Mouse (Mus musculus) adrenal gland, adult 2 months (tissue): ENCODE measurements around the gene Arap1. TPM values are rescaled to one million over a fixed set of nuclear protein-coding genes. Genes with fewer than 3 reads are reported as not detected.

Source experiments
- DNase-seq: peaks from one replicate; pipeline ENCODE4 v3.0.0; 2021
- long read RNA-seq: library from polyadenylated mRNA; stranded (forward); transcript quantifications from one replicate; pipeline ENCODE4 v2.0.0, GENCODE M21; 2021
- polyA plus RNA-seq: library from polyadenylated mRNA; depleted of rRNA; stranded (reverse); fragments of >200 nt; gene quantifications from 2 replicates; pipeline ENCODE4 v1.2.3, GENCODE M21; 2012; rRNA removed
- total RNA-seq, 2 experiments: library from RNA; stranded (reverse); gene quantifications; 2 replicates each; pipeline ENCODE4 v1.2.3; 2021

Arap1 gene
- total RNA-seq (10 to 100 TPM; 31.2 to 49.8 TPM), polyA plus RNA-seq (58.4 and 60.7 TPM in 2 replicates)
- long read RNA-seq, full-length matches to known transcripts = 12 of 29 reads
- long read RNA-seq, partial matches to known transcripts = 12 of 29 reads
- long read RNA-seq, other reads (novel, unspliced or antisense) = 5 of 29 reads

DNA sequence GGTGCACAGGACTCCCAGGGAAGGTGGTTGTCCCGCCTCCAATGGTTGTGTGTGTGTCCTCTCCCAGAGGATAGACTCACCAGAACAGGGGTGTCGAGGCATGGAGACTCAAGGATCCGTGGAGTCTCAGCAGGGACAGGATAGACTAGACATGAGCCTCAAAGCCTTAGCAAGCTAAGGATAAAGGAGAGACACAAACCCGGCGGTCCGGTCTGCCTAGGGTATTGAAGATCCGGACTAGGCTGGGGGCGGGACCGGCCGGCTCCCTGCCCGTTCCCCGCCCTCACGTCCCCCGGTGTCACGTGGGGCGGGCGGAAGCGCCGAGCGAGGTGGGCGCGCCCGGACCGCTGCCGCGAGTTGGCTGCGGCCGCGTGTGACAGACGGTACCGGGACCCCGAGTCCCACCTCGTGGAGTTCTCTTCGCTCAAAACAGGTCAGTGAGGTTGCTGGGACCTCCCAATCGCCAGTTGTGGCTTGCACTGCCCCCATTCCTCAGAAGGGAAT is at the start of gene Arap1:
TSS of gene Arap1 (plus strand) at position 301 of the 504 bp plus-strand sequence.
- peak; percentile 76 for DNase-seq

DNA sequence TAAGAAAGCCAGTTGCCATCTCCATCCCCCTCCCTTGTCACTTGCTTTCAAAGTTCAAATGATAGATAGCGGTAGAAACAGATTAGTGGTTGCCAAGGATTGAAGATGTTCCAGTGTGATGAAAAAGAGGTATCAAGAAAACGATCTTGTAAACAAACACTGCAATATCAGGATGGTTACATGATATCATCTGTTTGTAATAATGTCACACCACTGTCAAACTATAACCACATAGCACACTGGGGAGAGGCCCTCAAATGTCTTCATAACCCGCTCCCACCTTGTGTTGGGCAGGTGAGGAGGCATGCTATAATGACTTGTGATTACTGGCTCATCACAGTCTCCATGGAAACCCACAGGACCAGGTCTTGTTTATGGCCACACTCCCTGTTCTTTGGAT is 49.5 kb upstream of the Arap1 start:
- DNase-seq = no peak

DNA sequence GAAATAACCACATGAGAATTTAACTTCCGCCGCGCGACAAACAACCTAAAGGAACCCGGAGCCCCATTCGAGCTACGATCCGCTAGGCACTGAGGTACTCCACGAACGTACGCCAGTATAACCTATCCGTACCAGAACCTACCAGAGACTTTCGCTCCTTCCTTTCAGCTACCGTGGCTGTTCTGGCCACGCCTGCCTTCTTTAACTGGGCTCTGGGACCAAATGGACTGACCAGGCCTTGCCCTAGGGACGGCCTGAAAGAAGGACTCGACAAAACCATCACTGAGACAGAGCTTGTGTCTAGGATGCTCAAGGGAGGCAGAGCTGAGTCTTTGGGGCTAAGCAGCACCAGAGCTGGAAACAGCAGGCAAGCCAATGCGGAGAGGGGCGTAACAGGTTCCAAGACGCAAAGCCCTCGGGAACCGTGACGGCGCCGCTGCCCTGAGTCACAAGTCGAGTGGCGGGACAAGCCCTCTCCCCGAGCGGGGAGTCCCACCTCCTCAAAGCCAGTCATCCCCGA is 46.4 kb upstream of the Arap1 start:
- DNase-seq = no peak

DNA sequence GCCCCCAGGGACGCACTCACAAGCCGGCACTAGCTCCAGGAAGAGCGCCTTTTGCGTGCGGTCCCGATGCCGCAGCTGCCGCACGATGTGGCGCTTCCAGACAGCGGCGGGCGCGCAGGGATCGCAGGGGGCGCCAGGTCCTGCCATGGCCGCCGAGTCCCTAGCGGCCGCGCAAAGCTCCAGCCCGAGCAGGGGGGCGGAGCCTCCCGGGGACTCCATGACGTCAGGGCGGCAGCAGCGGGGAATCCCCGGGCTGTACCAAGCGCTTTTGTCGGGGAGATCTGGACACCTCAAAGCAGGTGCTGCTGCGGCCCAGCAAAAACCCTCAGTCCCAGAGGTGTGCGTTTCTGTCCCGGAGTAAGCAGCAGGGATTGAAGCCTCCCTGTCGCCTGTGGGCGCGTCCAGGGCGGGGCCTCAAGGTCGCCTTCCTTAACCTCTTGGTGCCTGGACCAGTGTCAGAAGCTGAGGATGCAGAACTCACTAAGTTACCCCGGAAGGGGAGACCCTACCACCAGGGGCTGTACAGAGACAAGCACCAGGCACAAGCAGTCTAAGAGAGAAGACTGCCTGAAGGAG is 45.9 kb upstream of the Arap1 start, which contains the start of gene Atg16l2:
TSS of gene Atg16l2 (minus strand) at position 371 of the 576 bp plus-strand sequence.
- peak; percentile 96 for DNase-seq

DNA sequence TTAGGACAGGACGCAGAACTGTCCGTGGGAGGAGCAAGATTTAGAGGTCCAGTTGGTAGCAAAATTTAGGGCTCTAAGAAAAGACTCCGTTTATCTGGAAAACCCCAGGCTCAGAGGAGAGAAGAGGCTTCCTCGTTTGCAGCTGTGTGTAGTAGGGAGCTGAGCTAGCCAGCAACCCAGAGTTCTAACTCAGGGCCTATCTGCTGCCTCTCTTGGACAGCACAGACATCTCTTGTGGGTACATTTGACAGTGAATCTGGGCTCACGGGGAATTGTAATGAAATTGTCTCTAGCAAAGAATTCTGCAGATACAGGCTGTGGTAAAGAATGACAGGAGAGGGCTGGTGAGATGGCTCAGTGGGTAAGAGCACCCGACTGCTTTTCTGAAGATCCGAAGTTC is 45.2 kb upstream of the Arap1 start:
- no peak for DNase-seq

DNA sequence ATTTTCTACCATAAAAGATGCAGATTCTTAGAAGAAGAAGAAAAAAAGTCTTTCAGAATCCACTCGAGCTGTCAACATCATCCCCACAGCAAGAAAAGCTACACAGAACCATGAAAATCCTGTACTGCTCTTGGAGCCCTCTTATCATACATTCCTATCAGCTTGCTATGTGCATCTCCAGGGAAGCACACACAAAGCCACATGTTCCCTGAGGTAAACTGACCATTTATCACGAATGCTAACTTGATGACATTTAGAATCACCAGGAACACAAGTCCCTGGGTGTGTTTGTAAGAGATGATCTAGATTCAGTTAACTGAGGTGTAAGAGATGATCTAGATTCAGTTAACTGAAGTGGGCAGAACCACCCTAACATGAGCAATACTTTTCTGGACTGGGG is 41.0 kb upstream of the Arap1 start:
- DNase-seq = no peak

DNA sequence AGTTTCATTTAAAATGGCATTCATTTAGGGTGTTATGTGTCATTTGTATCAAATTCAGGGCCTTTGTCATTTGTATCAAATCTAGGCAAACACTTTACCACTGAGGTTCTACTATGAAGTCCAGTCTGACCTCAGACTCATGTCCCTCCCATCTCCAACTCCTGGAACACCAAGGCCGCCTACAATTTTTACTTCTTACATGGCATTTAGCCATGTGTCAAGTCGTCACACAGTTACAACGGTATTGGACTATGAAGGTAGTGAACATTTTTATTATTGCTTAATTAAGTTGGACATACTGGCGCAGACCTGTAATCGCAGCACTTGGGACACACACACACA is 37.9 kb upstream of the Arap1 start:
- DNase-seq = no peak

DNA sequence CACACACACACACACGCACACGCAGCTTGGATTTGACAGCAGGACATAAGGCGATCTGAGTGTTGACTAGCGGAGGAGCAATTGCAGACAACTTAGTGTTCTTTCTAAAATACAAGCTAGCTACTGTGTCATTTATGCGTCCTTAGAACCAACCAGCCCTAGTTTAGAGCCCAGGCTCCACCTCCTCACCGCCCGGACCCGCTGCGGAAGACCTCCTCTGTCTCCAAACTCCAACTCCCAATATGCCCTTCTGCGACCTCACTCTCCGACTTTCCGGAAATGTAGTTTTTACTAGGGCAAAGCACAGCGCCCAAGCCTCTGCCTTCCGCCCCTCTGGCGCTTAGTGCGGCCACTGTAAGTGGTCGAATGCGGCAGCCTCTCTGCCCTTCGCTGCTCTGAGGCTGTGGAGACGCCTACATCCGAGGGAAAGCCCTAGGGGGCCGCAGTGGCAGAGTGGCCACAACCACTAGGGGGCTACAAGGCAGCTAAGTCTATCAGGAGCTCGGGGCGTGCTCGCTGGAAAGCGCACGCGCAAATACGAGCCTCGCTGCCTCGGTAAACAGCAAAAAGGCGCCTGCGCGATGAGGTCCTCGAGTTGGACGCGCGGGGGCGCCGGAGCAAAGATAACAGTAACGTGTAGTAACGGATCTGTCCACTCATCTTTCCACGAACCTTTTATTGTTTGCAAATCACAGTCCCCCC is 37.4 kb upstream of the Arap1 start:
- DNase-seq = peak; percentile 97

DNA sequence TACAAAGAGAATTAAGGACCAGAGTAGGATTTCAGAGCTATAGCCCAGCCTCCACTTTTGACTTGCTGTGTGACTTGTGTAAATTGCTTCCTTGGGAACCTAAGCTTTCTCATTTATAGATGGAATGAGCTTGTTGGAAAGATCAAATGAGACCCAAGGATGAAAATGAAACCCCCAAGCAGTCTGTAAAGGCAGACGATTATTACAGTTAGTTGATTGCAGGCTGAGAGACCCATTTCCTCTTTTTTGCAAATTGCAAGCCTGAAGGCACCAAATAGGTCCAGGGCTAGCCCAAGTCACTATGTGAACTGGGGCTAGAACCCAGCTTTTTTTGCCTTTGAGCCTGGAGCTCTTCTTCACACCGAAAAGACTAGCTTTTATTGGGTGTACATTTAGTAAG is 36.8 kb upstream of the Arap1 start:
- DNase-seq = no peak

DNA sequence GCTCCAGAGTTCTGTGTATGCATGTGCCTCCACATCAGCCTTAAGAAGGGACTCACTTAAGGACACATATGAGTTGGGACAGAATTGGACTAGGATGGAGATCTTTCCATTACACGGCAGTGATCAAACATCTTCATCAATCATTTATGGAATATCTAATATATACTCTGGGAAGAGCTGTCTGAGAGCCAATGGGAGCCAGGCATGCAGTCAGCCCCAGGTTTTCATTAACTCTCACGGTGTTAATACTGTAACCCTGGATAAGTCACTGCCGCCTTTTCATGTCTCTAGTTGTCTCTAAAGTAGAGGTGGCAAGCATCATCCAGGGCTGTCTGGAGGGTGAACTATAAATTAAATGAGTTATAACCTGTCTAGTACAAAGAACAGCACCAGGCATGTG is 34.8 kb upstream of the Arap1 start:
- no peak for DNase-seq

DNA sequence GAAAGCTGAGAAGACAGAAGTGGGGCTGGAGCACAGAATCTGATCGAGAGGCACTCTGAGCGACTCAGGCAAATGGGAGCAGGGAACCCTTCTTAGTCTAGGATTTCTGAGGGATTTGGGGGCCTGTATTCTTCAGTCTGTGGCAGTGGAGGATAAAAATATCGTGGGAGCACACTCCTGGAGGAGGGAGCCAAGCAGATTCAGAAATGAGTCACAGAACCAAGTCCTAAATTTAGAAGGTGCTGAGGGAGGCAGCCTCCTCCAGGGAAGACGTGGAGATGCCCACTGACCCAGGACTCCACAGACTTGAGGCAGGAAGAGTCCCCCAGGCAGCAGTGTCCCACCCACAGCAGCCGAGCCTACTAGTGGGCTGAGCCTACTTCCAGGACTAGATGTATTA is 33.5 kb upstream of the Arap1 start:
- DNase-seq = no peak

DNA sequence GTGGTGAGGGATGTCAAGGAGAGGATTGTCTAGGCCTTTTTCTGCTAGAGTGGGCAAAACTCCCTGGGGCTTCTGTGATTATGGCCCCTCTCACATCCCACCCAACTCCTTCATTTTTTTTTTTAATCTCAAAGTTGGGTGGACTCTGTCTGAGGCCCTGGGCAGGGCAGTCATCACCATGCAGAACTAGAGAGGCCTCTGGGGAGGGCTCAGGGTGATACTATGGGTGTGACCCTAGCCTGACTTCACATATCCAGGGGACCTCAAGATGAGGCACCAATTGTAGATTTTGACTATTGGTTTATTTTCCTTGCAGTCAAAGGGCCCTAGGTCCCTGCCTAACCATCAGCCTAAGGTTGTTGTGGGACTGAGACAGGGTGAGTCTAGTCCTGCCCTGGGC is 32.2 kb upstream of the Arap1 start:
- no peak for DNase-seq

DNA sequence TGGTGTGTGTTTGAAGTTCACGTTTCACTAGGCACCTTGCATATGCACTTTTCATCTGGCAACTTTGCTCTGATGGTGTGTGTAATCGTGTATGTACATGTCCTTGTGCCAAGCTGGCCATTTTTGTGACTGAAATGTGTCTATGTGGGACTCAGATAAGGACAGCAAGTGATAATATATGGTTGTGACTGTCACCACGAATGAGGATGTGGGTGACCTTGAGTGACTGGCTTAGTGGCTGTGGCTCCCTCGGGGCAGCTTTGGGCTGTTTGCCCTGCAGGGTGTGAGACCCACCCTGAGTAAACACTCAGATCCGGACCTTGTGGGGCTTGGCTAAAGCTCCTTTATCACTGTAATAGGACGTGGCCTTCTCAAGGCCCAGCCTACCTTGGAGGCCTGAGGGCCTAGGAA is 31.3 kb upstream of the Arap1 start:
- DNase-seq = no peak

DNA sequence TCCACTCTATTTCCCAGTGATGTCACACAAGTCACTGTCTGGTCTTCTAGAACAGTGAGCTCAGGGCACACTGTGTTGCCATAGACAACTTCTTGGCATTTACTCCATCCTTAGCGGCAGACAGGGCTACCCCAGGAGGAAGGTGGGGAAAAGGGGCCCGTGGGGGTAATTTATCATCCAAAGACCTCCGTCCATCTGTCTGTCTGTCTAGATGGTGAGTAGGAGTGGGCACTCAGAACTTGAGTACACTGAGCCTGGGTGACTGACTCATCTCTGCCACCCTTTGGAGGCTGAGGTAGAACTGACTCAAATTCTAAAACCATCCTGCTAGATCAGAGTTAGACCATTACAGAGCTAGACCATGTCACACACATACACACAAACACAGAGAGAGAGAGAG is 30.9 kb upstream of the Arap1 start, which contains the start of gene Stard10:
TSS of gene Stard10 (plus strand) at position 73 of the 400 bp plus-strand sequence.
- no peak for DNase-seq

DNA sequence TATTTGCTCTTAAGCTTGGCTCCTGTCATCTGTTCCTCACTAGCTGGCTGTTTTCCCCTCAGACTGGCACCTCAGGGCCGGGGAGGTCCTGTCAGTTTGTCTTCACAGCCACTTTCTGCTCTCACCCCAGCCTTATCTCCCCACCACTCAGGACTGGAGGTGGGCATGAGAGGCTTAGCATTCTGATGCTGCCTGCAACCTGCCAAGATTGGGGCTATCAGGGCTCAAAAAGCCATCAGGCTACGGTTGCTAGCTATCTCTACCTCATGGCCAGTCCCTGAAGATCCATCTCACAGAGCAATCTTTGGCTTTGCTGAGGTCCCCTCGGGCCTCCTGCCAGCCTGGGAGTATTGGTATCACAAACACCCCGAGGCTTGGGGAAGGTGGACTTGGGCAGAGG is 29.0 kb upstream of the Arap1 start:
- no peak for DNase-seq

DNA sequence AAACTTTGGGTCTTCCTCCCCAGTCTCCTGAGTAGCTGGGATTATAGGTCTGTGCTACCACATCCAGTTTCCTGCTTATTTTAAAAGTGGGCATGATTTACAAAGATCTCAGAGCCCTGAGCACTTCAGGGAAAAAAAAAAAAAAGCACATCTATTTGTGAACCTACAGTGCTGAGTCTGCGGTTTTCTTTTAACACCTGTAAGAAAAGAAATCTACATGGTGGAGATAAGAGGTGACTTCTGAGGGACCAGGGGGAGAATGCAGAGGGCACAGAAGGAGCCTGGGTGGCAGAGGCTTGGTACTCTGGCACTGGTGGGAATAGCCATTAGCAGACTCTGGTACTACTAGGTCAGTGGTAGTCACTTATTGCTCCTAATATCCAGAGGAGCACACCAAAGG is 28.1 kb upstream of the Arap1 start:
- DNase-seq = no peak

DNA sequence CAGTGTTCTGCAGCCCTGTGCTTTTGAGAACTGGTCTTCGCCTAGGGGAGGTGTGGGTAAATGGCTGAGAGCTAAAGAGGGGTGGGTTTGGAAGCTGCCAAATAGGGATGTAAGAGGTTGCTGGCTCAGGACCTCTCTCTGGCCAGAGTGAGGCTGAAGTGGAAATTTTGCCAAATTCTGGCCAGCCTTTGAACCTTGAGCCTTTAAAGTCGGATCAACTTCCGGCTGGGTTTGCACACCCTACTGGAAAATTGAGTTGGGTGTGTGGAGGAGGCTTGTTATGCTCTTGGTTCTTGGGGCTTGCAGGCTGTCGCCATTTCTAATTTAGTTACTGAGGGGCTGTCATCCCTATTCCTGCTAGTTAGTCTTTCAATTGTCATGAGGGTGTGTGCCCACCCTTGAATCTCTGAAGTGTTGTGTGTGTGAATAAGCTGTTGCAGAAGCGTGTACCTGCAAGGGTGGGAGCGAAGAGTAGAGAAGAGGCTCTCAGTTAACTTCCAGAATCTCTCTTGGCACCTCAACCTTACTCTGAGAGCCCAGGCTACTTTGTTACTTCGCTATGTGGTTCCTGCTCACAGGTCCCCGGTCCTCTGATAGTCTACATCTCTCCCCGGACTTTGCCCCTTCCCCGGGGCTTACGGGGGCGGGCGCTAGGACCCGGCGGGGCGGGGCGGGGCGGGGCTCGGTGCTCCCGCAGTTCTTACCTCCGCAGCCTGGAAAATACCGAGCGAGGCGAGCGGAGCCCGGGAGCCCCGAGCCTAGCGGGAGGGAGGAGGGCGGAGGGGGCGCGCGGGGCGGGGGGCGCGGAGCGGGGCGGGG is 27.3 kb upstream of the Arap1 start:
- peak; percentile 73 for DNase-seq

DNA sequence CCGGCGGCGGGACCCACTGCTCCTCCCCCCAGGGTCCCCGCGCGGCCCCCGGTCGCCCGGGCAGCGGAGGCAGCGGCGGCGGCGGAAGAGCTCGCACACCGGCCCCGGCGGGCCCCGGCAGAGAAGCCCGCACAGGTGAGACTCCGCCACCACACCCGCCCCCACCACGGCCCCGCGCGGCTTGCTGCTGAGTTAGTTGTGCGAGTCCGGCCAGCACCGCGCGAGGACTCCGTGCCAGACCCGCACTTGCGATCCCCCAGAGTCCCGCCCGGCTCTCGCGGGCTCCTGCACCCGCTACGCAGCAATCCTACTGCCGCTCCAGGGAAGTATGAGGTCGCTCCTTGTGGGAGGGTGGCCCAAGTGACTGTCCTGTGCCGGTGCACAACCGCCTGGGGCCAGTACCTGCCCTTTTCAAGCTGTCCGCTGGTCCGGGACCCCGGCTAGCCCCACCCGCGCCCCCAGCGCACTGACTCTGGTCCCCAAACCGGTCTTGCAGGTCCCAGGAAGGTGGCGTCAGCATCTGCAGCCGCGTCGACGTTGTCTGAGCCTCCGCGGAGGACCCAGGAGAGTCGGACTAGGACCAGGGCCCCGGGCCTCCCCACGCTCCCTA is 26.5 kb upstream of the Arap1 start:
- DNase-seq = peak; percentile 55

DNA sequence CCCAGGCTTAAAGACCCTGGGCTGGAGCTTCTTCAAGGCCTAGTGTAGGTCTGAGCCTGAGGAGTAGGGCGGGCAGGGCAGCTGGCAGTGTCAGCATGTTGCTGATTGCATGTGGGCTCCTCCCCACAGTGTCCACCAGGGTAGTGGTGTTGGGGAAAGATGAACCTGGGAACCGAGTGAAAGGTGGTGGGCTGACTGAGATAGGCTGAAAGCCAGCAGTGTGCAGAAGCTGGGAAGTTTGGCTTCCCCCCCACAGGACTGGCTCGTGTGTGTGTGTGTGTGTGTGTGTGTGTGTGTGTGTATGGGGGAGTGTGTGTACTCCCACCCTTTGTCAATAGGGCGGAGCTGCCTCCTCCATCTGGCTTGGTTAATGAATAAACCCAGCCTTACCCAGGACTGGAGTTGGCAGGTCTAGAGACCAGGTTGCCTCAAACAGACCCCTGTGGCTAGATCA is 24.7 kb upstream of the Arap1 start:
- DNase-seq = no peak

DNA sequence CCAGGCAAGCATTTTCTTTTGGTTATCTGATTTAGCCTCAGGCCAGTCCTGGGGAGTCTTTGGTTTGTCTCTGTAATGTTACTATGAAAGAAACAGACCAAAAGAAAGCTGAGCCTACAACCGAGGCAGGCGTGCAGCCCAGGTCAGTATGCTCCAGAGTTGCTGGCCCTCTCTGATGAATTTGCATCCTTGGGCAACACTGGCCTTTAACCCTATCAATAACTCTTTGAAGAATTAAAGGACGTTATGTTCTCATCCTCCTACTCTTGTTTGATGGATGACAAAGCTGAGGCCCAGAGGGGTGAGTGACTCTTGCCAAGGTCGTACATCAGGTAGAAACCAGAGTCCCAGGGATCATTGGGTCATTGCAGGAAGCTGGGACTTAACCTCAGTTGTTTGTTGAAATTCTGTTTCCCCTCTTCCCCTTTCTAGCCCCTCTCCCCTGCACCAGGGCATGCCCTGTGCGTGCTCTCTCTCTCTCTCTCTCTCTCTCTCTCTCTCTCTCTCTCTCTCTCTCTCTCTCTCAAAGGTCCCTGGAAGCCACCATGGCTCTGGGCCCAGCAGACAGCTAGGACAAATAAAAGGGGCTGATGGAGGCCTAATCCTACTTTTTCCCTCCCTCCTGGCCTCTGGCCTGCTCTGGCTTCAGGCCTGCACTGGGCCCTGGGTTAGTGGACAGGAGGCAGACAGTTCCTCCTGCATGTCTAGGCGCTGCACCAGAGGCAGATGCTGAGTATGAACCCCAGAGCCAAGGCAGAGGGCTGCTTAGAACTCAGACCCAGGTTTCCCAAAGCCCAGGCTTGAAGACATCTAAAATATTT is 23.5 kb upstream of the Arap1 start:
- DNase-seq = peak; percentile 39

DNA sequence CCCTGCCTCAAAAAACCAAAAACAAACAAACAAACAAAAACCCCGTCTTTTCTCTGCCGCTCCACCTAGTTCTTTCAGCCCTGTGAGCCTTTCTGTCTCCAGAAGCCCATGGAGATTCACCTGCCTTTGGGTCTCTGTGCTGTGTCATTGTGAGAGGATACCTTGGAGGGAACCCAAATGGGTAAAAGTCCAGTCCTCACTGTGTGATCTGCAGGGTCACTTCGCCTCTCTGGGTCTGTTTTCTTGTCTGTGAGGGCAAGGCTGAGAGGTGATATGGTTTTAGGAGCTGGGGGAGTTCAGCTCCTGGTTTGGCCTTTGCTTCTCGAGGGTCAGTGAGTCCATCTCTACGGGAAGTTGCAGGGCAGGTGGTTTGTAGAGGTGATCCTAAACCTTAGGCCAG is 21.9 kb upstream of the Arap1 start:
- no peak for DNase-seq
